Mouse (Mus musculus) limb, embryonic 14.5 days (tissue): ENCODE measurements around the gene Anp32e. TPM values are rescaled to one million over a fixed set of nuclear protein-coding genes. Genes with fewer than 3 reads are reported as not detected.
A peak's percentile ranks its signal among the peaks of the same experiment; 100 is the strongest.

ENCODE experiments used
- ATAC-seq: fragments of 200-750 bp; cut with Nextera tagmentation; 2 replicates; pipeline ENCODE4 v1.8.0; 2017; ENCODE audit warnings: low read depth, moderate number of reproducible peaks, moderate TSS enrichment; ENCODE audit not compliant: low FRiP score
- DNase-seq: peaks from one replicate; pipeline ENCODE4 v3.0.0-alpha.2; 2015; ENCODE audit warnings: low spot score
- H3K27ac ChIP-seq: fragments of 300-500 bp; sonication (generic); replicated peaks from 2 replicates; pipeline ENCODE4 v1.5.1; 2014; ENCODE audit warnings: low read depth, mild to moderate bottlenecking, low read length, moderate library complexity, mixed read lengths
- H3K27me3 ChIP-seq: fragments of 300-500 bp; sonication (generic); 2 replicates; pipeline ENCODE4 v1.6.1; 2014; ENCODE audit warnings: low read length, mixed read lengths; ENCODE audit not compliant: control insufficient read depth, insufficient read depth
- H3K36me3 ChIP-seq: fragments of 300-500 bp; sonication (generic); 2 replicates; pipeline ENCODE4 v1.6.1; 2014; ENCODE audit warnings: mild to moderate bottlenecking, low read length, moderate library complexity, mixed read lengths; ENCODE audit not compliant: control insufficient read depth, insufficient read depth
- H3K4me1 ChIP-seq: fragments of 300-500 bp; sonication (generic); 2 replicates; pipeline ENCODE4 v1.6.1; 2014; ENCODE audit warnings: antibody characterized with exemption, low read length, mixed read lengths; ENCODE audit not compliant: control insufficient read depth, insufficient read depth
- H3K4me2 ChIP-seq: fragments of 300-500 bp; sonication (generic); replicated peaks from 2 replicates; pipeline ENCODE4 v1.6.1; 2014; ENCODE audit warnings: low read depth, mild to moderate bottlenecking, low read length, moderate library complexity; ENCODE audit not compliant: severe bottlenecking
- H3K4me3 ChIP-seq: fragments of 300-500 bp; sonication (generic); replicated peaks from 2 replicates; pipeline ENCODE4 v1.5.1; 2014; ENCODE audit warnings: low read length
- H3K9ac ChIP-seq: fragments of 300-500 bp; sonication (generic); 2 replicates; pipeline ENCODE4 v1.6.1; 2014; ENCODE audit warnings: mild to moderate bottlenecking, low read depth, low read length, moderate library complexity; ENCODE audit not compliant: severe bottlenecking
- H3K9me3 ChIP-seq: fragments of 300-500 bp; sonication (generic); 2 replicates; pipeline ENCODE4 v1.6.1; 2016; ENCODE audit warnings: low read length; ENCODE audit not compliant: control insufficient read depth
- POLR2A ChIP-seq: fragments of 200-500 bp; IDR thresholded peaks from 2 replicates; pipeline ENCODE4 v1.8.0; 2012; ENCODE audit warnings: inconsistent platforms, mild to moderate bottlenecking, moderate library complexity, borderline replicate concordance; ENCODE audit not compliant: insufficient read depth, insufficient read length; ENCODE audit errors: extremely low read depth
- WGBS: fragments of 180-500 bp; shearing (Covaris S2); extraction: QIAGEN DNeasy Blood & Tissue Kit; methylation state at CpG from one replicate; pipeline ENCODE4 v1.1.7; 2014; 5-methylcytosine and 5-hydroxymethylcytosine counted together
- polyA plus RNA-seq, 2 experiments: library from polyadenylated mRNA; depleted of rRNA in 1 of 2; stranded (reverse) in 1 of 2; unstranded in 1 of 2; fragments of >200 nt; fragmentation: Nextera tagmentation in 1 of 2; extraction: Ambion mirVana in 1 of 2; gene quantifications; 2 replicates each; pipeline versions ENCODE4 v1.2.1 to v1.2.3; 2012 to 2014

The Anp32e gene
- polyA plus RNA-seq (2012; rRNA removed) (97.0 and 137 TPM in 2 replicates), polyA plus RNA-seq (2014; fragmentation: Nextera tagmentation; extraction: Ambion mirVana) (55.0 and 66.2 TPM in 2 replicates)

DNA sequence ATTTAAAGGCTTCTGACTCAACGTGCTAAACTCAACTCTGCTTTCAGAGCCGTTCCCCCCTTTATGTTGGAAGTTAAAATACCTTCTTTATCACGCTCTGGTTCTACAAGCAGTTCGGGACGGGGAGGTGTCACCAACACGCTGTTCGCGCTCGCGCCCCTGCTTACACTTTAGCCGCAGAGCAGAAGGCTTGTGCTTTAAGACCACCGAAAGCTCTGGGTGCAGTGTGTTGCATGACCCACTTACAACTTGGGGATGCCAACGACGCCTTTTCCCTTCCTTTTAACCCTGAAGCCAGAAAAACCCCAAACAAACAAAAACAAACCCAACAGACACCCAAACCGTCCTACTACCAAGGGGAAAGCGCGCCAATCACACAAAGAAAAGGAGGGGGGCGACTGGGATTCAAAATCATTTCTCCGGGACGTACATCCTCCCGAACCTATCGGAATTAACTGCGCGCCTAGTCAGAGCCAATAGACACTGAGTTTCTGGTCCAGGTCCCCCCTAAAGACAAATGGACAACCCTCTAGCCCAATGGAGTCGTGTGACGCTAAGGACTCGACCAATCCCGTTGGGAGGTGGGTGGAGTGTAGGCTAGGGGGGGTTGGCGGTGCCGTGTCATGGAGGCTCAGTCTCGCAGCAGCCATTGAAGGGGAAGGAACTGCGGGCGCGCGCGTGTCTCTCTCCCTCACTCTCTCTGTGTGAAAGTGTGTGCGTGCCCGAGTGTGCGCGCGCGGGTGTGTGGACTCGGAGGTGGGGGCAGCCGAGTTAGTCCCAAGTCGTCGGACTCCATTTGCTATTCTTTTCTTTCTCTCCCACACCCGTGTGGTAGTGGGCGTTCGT, at the start of gene Anp32e:
Gene Anp32e, plus strand, starts transcription at position 589 of the 846 bp plus-strand sequence.
- peak; percentile 100 for DNase-seq
- ATAC-seq = peak; percentile 99

DNA sequence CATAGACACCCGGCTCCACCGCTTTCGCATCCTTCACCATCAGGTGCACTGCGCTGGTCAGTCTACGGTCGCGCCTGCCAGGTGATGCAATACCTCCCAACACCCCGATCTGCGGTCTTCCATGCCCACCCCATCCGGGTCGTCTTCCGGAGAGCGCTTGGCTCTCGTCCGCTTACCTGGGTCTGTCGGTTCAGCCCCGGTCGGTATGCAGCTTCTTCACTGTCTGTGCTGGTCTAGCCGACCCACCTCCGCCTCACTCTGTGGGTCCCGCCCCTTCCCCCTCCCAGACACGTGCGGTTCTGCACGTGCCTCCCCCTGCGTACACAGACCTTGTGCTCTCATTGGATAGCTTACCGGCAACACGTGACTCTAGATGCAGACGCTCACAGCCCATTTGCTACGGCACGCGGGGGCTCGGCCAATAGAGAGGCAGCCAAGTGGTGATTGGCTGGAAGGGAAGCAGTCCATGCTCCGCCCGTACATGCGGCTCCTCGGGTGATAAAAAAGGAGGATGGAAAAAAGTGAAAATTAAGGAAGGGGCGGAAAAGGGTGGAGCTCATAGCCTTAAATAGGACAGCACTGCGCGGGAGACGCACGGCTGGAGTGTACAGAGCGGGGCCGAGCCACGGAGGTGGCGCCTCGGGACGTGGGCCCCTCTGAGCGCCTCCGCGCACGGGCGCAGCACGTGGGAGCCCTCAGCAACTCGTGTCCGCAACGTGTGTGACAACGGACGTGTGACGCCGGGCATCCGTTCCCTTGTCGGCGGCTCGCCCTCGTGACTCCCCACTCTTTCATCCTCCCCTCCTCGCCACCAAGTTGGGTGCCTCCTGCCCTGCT, 46.8 kb upstream of the Anp32e start, which contains the start of gene Ciart:
Gene Ciart, minus strand, starts transcription at position 273 of the 837 bp plus-strand sequence.
- DNase-seq = peak; percentile 95
- WGBS = under 1% methylated on average over 66 of the region's 66 CpGs
- Histone ChIP-seq H3K9ac (peak within 1 kb of the TSS; percentile 42), H3K4me2 (peak within 1 kb of the TSS; percentile 89), H3K4me1 (0 out of 2 replicates have a peak, but pooled peaks cover 6% of the 10 kb centered on the region), H3K27me3 (no peaks in the 10 kb centered on the region), H3K27ac (no peak within 1 kb of the TSS), H3K4me3 (peak within 1 kb of the TSS; percentile 48), H3K9me3 (no peaks in the 10 kb centered on the region), H3K36me3 (no peaks in the 10 kb centered on the region)
- peak; percentile 100 for ATAC-seq
- TF ChIP-seq POLR2A = 0 out of 2 replicates have a peak, but pooled peaks have one; percentile 18

More for the DNA sequence above, at the start of gene Anp32e:
- Histone ChIP-seq H3K4me1 (0 out of 2 replicates have a peak, but pooled peaks cover 6% of the 10 kb centered on the region), H3K9me3 (no peaks in the 10 kb centered on the region), H3K27me3 (no peaks in the 10 kb centered on the region), H3K9ac (peak within 1 kb of the TSS; percentile 98), H3K27ac (peak within 1 kb of the TSS; percentile 96), H3K4me2 (peak within 1 kb of the TSS; percentile 63), H3K36me3 (peaks cover 5% of the 10 kb centered on the region), H3K4me3 (peak within 1 kb of the TSS; percentile 90)
- under 1% methylated on average over 48 of the region's 49 CpGs for WGBS
- no peak for TF ChIP-seq POLR2A

DNA sequence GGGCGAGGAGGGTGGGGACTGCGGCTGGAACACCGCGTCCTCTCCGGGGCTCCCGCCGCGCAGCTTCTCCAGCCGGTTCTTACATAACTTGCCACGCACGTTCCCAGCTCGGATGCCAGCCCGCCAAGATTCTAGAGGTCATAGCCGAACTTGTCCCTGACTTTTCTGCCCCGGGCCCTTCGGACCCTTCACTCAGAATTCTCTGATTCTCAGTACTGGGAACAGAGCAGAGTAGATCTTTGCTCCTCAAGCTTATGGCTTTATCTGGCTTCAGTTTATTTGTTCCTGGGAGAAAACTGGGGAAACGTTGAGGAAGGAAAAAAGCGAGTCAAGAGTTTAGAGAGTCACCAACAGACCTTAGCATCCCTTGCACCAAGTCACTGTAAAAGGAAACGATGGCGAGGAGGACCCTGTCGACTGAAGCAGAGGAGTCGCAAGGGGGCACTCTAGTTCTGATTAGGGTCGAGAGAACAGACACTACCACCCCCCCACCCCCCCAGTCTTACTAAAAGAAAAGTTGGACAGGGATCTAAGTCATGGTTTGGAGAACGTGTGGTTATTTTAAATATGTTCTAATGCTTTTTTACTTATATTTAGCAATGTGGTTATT, 46.1 kb upstream of the Anp32e start:
- no peaks in the 10 kb centered on the region for H3K27me3 ChIP-seq
- H3K4me3 ChIP-seq = peak overlapping the region; percentile 48
- DNase-seq (peak; percentile 85), ATAC-seq (no peak)
- H3K36me3 ChIP-seq = no peaks in the 10 kb centered on the region
- 3% methylated on average over 24 of the region's 24 CpGs for WGBS
- H3K4me1 ChIP-seq = 0 out of 2 replicates have a peak, but pooled peaks cover 6% of the 10 kb centered on the region
- no peak overlapping the region for H3K27ac ChIP-seq
- H3K9ac ChIP-seq = peak overlapping the region; percentile 42
- H3K9me3 ChIP-seq = no peaks in the 10 kb centered on the region
- no peak for TF ChIP-seq POLR2A
- H3K4me2 ChIP-seq = peak overlapping the region; percentile 89

DNA sequence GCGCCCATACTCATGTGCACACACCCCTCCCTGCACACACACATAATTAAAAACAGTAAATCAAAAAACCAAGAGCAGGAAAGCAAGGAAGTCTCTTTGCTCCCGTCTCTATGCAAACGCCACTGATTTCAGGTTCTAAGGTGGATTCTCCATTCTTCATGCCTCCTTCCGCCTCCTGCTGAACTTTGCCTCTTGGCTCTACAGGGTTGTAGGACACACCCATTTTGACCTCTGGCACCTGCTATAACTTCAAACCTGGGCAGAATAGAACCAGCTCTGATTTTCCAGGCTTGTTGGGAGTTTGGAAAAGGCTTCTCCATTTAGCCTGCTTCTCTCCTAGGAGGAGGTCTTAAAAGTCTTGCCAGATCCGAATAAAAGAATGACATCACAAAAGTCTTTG, 44.6 kb upstream of the Anp32e start:
- ATAC-seq (no peak), DNase-seq (no peak)
- Histone ChIP-seq H3K27ac (no peak overlapping the region), H3K4me3 (no peak overlapping the region), H3K9me3 (no peaks in the 10 kb centered on the region), H3K9ac (no peak overlapping the region), H3K4me1 (0 out of 2 replicates have a peak, but pooled peaks cover 6% of the 10 kb centered on the region), H3K36me3 (no peaks in the 10 kb centered on the region), H3K4me2 (no peak overlapping the region), H3K27me3 (no peaks in the 10 kb centered on the region)
- WGBS = 60% methylated on average over 5 of the region's 5 CpGs
- no peak for TF ChIP-seq POLR2A
